ENCODE assay signal across 18 mouse cellular contexts in the genomic region with DNA sequence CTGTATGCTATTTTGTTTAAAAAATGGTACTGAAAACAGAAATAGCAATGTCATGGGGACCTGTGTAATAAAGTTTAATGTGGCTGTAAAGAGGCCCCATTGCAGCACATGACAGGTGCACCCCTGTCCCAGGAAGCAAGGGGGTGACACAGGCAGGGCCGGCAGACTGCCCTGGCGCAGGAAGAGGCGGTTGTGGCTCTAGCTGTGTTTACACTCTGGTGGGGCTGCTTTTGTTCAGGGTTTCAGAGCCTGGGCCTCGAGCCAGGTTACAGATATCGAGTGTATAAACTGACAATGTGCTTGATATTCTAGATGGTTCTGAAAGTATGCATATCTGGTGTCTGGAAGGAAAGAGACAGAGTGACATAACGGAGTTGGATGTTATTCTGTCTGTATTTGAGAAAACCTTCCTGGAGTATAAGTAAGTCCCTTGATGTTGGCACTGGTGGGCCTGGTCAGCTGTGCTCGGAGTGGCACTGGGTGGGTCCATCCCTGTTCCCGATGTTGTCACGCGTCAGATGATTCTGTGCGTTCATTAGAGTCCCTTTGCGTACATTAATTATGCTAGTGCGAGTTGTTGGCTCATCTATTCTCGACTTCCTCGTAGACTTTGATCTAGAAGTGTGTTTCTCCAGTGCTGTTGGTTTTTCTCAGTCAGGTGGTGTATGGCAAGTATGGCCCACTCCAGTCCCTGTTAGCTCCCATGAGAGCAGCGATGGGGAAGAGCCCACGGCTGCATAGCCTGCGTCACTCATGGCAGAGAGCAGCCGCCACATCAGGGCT. TPM values are rescaled to one million over a fixed set of nuclear protein-coding genes. Genes with fewer than 3 reads are reported as not detected.
DNase-seq lines count a peak whose midpoint lies in the region; ATAC-seq and TF ChIP-seq lines count a peak whose summit lies in the region.
"Had no signal": no experiment of that assay in that cellular context is flagged by ENCODE, and none has a peak within 500 bp of the region (broad histone marks: within the 10 kb centered on the region; RNA-seq: fewer than 3 reads in every experiment).

No protein-coding gene starts in this region.

- H3K4me1 ChIP-seq in neural tube, embryonic 13.5 days (replicated peaks), result no peaks in the 10 kb centered on the region
- 0 out of 2 replicates have a peak, but pooled peaks cover 4% of the 10 kb centered on the region for H3K4me1 ChIP-seq in intestine, embryonic 14.5 days (replicated peaks; ENCODE audit: control insufficient read depth, insufficient read depth, low read length)
- peaks cover 5% of the 10 kb centered on the region for H3K4me1 ChIP-seq in lung, adult 2 months (ENCODE audit: control insufficient read depth, insufficient read depth, low read length)
- H3K4me1 ChIP-seq: forebrain, embryonic 15.5 days; kidney, embryonic 15.5 days had no signal

- H3K4me2 ChIP-seq in neural tube, embryonic 13.5 days, result no peak overlapping the region
- H3K4me2 ChIP-seq in intestine, embryonic 14.5 days (ENCODE audit: low read length), result no peak overlapping the region
- H3K4me2 ChIP-seq: forebrain, embryonic 15.5 days; kidney, embryonic 15.5 days; liver, embryonic 13.5 days had no signal

- H3K27me3 ChIP-seq in neural tube, embryonic 13.5 days, result no peaks in the 10 kb centered on the region
- no peaks in the 10 kb centered on the region for H3K27me3 ChIP-seq in intestine, embryonic 14.5 days (replicated peaks; ENCODE audit: control insufficient read depth, insufficient read depth, low read length)
- H3K27me3 ChIP-seq: forebrain, embryonic 15.5 days; kidney, embryonic 15.5 days; liver, embryonic 13.5 days had no signal

- ATAC-seq in neural tube, embryonic 13.5 days (ENCODE audit: low read depth), result no peak
- ATAC-seq in intestine, embryonic 14.5 days (replicated peaks; ENCODE audit: low FRiP score, low TSS enrichment, low read depth), result peak; percentile 61; the same call in 1 of the 2 replicates
- ATAC-seq: forebrain, embryonic 15.5 days had no signal

- H3K4me3 ChIP-seq in neural tube, embryonic 13.5 days, result no peak overlapping the region
- no peak overlapping the region for H3K4me3 ChIP-seq in intestine, embryonic 14.5 days (ENCODE audit: low read depth, low read length)
- no peak overlapping the region for H3K4me3 ChIP-seq in lung, adult 2 months (replicated peaks; ENCODE audit: extremely low read depth, low read depth, low read length)
- H3K4me3 ChIP-seq: erythroblast, embryonic 14.5 days; forebrain, embryonic 15.5 days; kidney, embryonic 15.5 days; left cerebral cortex, adult 2 months; liver, embryonic 13.5 days had no signal

- H3K36me3 ChIP-seq in neural tube, embryonic 13.5 days, result peaks cover 9% of the 10 kb centered on the region; the same call in 1 of the 2 replicates
- peaks cover 34% of the 10 kb centered on the region for H3K36me3 ChIP-seq in intestine, embryonic 14.5 days (ENCODE audit: control insufficient read depth, insufficient read depth, low read length)
- H3K36me3 ChIP-seq: forebrain, embryonic 15.5 days had no signal

- H3K9me3 ChIP-seq in neural tube, embryonic 13.5 days, result no peaks in the 10 kb centered on the region
- no peaks in the 10 kb centered on the region for H3K9me3 ChIP-seq in intestine, embryonic 14.5 days (ENCODE audit: control insufficient read depth, low read length)
- H3K9me3 ChIP-seq: forebrain, embryonic 15.5 days; kidney, embryonic 15.5 days; liver, embryonic 13.5 days had no signal

- WGBS in neural tube, embryonic 13.5 days, result 89% methylated on average over 19 of the region's 19 CpGs
- WGBS in intestine, embryonic 14.5 days, result 81% methylated on average over 19 of the region's 19 CpGs
- 44% methylated on average over 19 of the region's 19 CpGs for WGBS in lung, adult 2 months

- no peak for DNase-seq in neural tube, embryonic 10.5 days (ENCODE audit: extremely low spot score, low spot score)
- peak; percentile 54 for DNase-seq in intestine, embryonic 14.5 days (ENCODE audit: low spot score)
- peak; percentile 32 for DNase-seq in lung, adult 2 months
- peak; percentile 65 to 77 for DNase-seq in lung, postnatal 4 days
- DNase-seq in cerebellum, adult 8-10 months, result no peak
- DNase-seq in urinary bladder, postnatal 25 days (ENCODE audit: low spot score), result no peak
- DNase-seq in adrenal gland, adult (ENCODE audit: inconsistent age in 2 of 2, low spot score in 1 of 2), result no peak
- DNase-seq: adrenal gland, postnatal 25 days; cerebellum, adult 9-11 months; gastrocnemius, postnatal 10 days; liver, embryonic 13.5 days; spleen, adult 18-20 months had no signal

- TF ChIP-seq CTCF in lung, adult 2 months (IDR thresholded peaks at IDR 0.05; ENCODE audit: insufficient read depth, low read length), result no peak

- 0 out of 2 replicates have a peak overlapping the region, but pooled peaks have one; percentile 12 for H3K9ac ChIP-seq in neural tube, embryonic 13.5 days
- no peak overlapping the region for H3K9ac ChIP-seq in intestine, embryonic 14.5 days (ENCODE audit: low read length)
- H3K9ac ChIP-seq: forebrain, embryonic 15.5 days; kidney, embryonic 15.5 days; liver, embryonic 13.5 days had no signal

- TF ChIP-seq POLR2A in lung, adult 2 months (IDR thresholded peaks at IDR 0.05; ENCODE audit: borderline replicate concordance, extremely low read depth, low read depth, low read length), result no peak

- no peak overlapping the region for H3K27ac ChIP-seq in neural tube, embryonic 13.5 days (replicated peaks)
- 0 out of 2 replicates have a peak overlapping the region, but pooled peaks have one; percentile 5 for H3K27ac ChIP-seq in intestine, embryonic 14.5 days (ENCODE audit: low read depth)
- H3K27ac ChIP-seq: forebrain, embryonic 15.5 days; hindbrain, postnatal 0 days; kidney, embryonic 15.5 days; left cerebral cortex, adult 2 months; liver, embryonic 13.5 days had no signal

RNA-seq across cellular contexts. Expression of a gene that starts 18.0 kb away (rescaled TPM):
- polyA plus RNA-seq in neural tube, embryonic 13.5 days (2015; fragmentation: Nextera tagmentation; extraction: Ambion mirVana), result 7.1 and 10.3 TPM in 2 replicates
- polyA plus RNA-seq in intestine, embryonic 14.5 days (2014; fragmentation: Nextera tagmentation; extraction: Ambion mirVana), result 19.8 and 20.0 TPM in 2 replicates
- 0.84 and 1.3 TPM in 2 replicates for polyA plus RNA-seq in lung, adult 2 months (2012; rRNA removed)

RNA-seq across cellular contexts. Expression of a gene that starts 47.2 kb away (rescaled TPM):
- 7.5 and 8.0 TPM in 2 replicates for polyA plus RNA-seq in neural tube, embryonic 13.5 days (2015; fragmentation: Nextera tagmentation; extraction: Ambion mirVana)
- polyA plus RNA-seq in intestine, embryonic 14.5 days (2014; fragmentation: Nextera tagmentation; extraction: Ambion mirVana), result 16.0 and 19.1 TPM in 2 replicates
- polyA plus RNA-seq in lung, adult 2 months (2012; rRNA removed), result 0.81 and 1.8 TPM in 2 replicates

RNA-seq across cellular contexts. Expression of a gene that starts 47.2 kb away (rescaled TPM):
- 213 and 218 TPM in 2 replicates for polyA plus RNA-seq in neural tube, embryonic 13.5 days (2015; fragmentation: Nextera tagmentation; extraction: Ambion mirVana)
- polyA plus RNA-seq in intestine, embryonic 14.5 days (2014; fragmentation: Nextera tagmentation; extraction: Ambion mirVana), result 57.1 and 63.7 TPM in 2 replicates
- polyA plus RNA-seq in lung, adult 2 months (2012; rRNA removed), result 2.6 and 5.4 TPM in 2 replicates

Comparison
In these comparisons a context has a peak if more than half of its experiments do, and no peak if none do; other contexts are left out.
1. DNase-seq: peak in intestine, embryonic 14.5 days (single experiment), lung, adult 2 months (single experiment) and lung, postnatal 4 days (2 of 2); none in neural tube, embryonic 10.5 days (single experiment), cerebellum, adult 8-10 months (single experiment), urinary bladder, postnatal 25 days (single experiment) and adrenal gland, adult (0 of 2).